Mouse (Mus musculus): Measurements from ENCODE around the gene Gm16253. TPM values are rescaled to one million over a fixed set of nuclear protein-coding genes. Genes with fewer than 3 reads are reported as not detected.

Gene Gm16253
- polyA plus RNA-seq, 1 experiment, result not detected

- Histone ChIP-seq H3K4me1 (ENCODE audit: control insufficient read depth, insufficient read depth, low read length) (peaks cover 8% of the 10 kb centered on the region), H3K27ac (ENCODE audit: control insufficient read depth, insufficient read depth, low read depth, low read length, poor library complexity) (peak overlapping the region; percentile 64), H3K4me3 (replicated peaks; ENCODE audit: control insufficient read depth, low read depth, low read length) (peak overlapping the region; percentile 2)
- TF ChIP-seq POLR2A (IDR thresholded peaks at IDR 0.05; ENCODE audit: borderline replicate concordance, control insufficient read depth, low read depth, low read length) (no peak), CTCF (IDR thresholded peaks at IDR 0.05; ENCODE audit: control insufficient read depth, insufficient read depth, low read length) (no peak)
- WGBS, result 1% methylated on average over 7 of the region's 7 CpGs
These were observed 12.2 kb upstream of the Gm16253 start for GRCm38 (mm10) chr3:96564633-96565032.

DNA sequence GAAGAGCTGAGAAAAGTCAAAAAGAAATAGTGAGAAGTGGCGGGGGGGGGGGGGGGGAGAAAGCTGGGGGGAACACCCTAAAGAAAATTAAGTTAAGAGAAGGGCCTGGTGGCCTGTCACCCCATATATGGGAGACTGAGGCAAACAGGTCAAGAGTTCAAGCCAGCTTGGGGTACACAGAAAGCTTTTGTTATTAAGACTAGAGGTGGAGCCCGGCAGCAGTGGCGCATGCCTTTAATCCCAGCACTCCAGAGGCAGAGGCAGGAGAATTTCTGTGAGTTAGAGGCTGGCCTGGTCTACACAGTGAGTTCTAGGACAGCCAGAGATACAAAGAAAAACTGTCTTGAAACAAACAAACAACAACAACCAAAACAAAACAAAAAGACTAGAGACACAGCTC lies 11.7 kb upstream of the Gm16253 start:
- TF ChIP-seq POLR2A (IDR thresholded peaks at IDR 0.05; ENCODE audit: borderline replicate concordance, control insufficient read depth, low read depth, low read length) (no peak), CTCF (IDR thresholded peaks at IDR 0.05; ENCODE audit: control insufficient read depth, insufficient read depth, low read length) (no peak)
- Histone ChIP-seq H3K4me1 (ENCODE audit: control insufficient read depth, insufficient read depth, low read length) (peaks cover 8% of the 10 kb centered on the region), H3K27ac (ENCODE audit: control insufficient read depth, insufficient read depth, low read depth, low read length, poor library complexity) (peak overlapping the region; percentile 49), H3K4me3 (replicated peaks; ENCODE audit: control insufficient read depth, low read depth, low read length) (no peak overlapping the region)
- 55% methylated on average over 3 of the region's 3 CpGs for WGBS

GRCm38 (mm10) chr3:96566661-96567450 lies 9.9 kb upstream of the Gm16253 start:
- Histone ChIP-seq H3K27ac (ENCODE audit: control insufficient read depth, insufficient read depth, low read depth, low read length, poor library complexity) (peak overlapping the region; percentile 30; the same call in 1 of the 2 replicates), H3K4me1 (ENCODE audit: control insufficient read depth, insufficient read depth, low read length) (peaks cover 12% of the 10 kb centered on the region), H3K4me3 (replicated peaks; ENCODE audit: control insufficient read depth, low read depth, low read length) (no peak overlapping the region)
- TF ChIP-seq POLR2A (IDR thresholded peaks at IDR 0.05; ENCODE audit: borderline replicate concordance, control insufficient read depth, low read depth, low read length) (no peak), CTCF (IDR thresholded peaks at IDR 0.05; ENCODE audit: control insufficient read depth, insufficient read depth, low read length) (no peak)
- 57% methylated on average over 8 of the region's 8 CpGs for WGBS

DNA sequence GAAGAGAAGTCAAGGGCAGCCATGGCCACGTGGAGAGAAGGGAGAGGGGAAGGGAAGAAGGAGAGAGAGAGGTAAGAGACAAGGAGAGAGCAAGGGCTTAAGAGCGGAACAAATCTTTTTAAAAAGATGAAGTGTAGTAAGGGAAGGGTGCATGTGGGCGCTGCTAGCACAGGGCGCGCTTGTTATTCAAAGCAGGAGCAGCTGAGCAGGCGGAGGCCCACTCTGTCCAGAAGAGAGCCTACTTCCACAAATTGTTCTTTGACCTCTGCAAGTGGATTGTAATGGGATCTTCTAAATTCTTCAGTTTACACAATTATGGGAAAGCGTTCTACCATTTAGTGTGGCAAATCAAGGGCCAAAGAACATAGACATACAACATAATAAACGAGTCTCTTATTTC lies 8.2 kb upstream of the Gm16253 start:
- Histone ChIP-seq H3K27ac (ENCODE audit: control insufficient read depth, insufficient read depth, low read depth, low read length, poor library complexity) (no peak overlapping the region), H3K4me3 (replicated peaks; ENCODE audit: control insufficient read depth, low read depth, low read length) (no peak overlapping the region), H3K4me1 (ENCODE audit: control insufficient read depth, insufficient read depth, low read length) (peaks cover 12% of the 10 kb centered on the region)
- 79% methylated on average over 8 of the region's 8 CpGs for WGBS
- no peak for TF ChIP-seq POLR2A (IDR thresholded peaks at IDR 0.05; ENCODE audit: borderline replicate concordance, control insufficient read depth, low read depth, low read length)
- TF ChIP-seq CTCF (IDR thresholded peaks at IDR 0.05; ENCODE audit: control insufficient read depth, insufficient read depth, low read length), result no peak

GRCm38 (mm10) chr3:96569506-96569905 lies 7.3 kb upstream of the Gm16253 start:
- Histone ChIP-seq H3K27ac (ENCODE audit: control insufficient read depth, insufficient read depth, low read depth, low read length, poor library complexity) (no peak overlapping the region), H3K4me1 (ENCODE audit: control insufficient read depth, insufficient read depth, low read length) (peaks cover 9% of the 10 kb centered on the region), H3K4me3 (replicated peaks; ENCODE audit: control insufficient read depth, low read depth, low read length) (no peak overlapping the region)
- TF ChIP-seq CTCF (IDR thresholded peaks at IDR 0.05; ENCODE audit: control insufficient read depth, insufficient read depth, low read length), result no peak
- 88% methylated on average over 13 of the region's 13 CpGs for WGBS

DNA sequence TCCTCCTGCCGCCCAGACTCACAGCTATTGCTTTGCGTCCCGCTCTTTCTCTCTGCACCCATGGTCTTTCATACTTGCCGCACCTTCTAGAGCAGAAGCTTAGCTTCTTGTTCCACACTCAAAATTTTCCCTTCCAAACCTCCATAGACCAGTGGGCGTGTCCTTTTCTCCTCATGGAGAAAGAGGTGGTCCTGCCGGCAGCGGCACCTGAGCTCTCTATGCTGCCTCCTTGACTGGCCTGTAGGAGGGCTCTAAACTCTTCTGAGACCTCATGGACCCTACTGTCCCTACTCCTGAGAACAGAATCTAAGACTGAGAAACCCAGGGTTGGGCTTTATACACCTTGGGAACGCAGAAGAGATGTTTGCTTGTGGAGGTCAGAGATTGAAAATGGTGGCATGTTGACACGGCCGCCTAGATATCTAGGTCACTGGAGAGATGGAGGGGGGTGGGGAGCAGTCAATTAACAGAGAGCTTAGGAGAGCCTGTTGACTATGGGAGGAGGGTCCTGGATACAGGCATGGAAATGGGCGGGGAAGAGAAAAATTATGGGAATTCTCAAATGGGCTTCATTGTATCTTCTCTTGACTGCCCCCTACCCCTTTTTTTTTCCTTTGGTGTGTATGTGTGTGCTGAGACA lies 6.7 kb upstream of the Gm16253 start:
- Histone ChIP-seq H3K4me1 (ENCODE audit: control insufficient read depth, insufficient read depth, low read length) (peaks cover 9% of the 10 kb centered on the region), H3K27ac (ENCODE audit: control insufficient read depth, insufficient read depth, low read depth, low read length, poor library complexity) (no peak overlapping the region), H3K4me3 (replicated peaks; ENCODE audit: control insufficient read depth, low read depth, low read length) (no peak overlapping the region)
- TF ChIP-seq CTCF (IDR thresholded peaks at IDR 0.05; ENCODE audit: control insufficient read depth, insufficient read depth, low read length) (no peak), POLR2A (IDR thresholded peaks at IDR 0.05; ENCODE audit: borderline replicate concordance, control insufficient read depth, low read depth, low read length) (no peak)
- 88% methylated on average over 11 of the region's 11 CpGs for WGBS

DNA sequence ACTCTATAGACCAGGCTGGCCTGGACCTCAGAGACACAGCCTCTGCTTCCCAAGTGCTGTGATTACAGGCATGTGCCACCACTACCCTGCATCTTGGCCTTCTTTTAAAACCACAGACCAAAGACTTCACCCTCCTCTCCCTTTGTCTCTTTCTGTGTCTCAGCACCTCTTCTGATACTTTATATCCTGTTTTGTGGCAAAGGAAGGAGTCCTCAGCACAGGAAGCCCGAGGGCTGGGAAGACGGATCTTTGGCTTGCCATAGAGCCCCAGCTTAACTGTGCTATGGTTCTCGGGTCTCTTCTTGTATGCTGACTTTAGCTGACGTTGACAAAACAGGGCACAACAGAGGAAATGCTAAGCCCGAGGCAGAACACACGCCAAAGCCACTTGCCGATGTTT lies 6.1 kb upstream of the Gm16253 start:
- 33% methylated on average over 7 of the region's 7 CpGs for WGBS
- peaks cover 7% of the 10 kb centered on the region; the same call in 1 of the 2 replicates for H3K4me1 ChIP-seq (ENCODE audit: control insufficient read depth, insufficient read depth, low read length)
- H3K27ac ChIP-seq (ENCODE audit: control insufficient read depth, insufficient read depth, low read depth, low read length, poor library complexity), result no peak overlapping the region
- no peak for TF ChIP-seq CTCF (IDR thresholded peaks at IDR 0.05; ENCODE audit: control insufficient read depth, insufficient read depth, low read length)
- TF ChIP-seq POLR2A (IDR thresholded peaks at IDR 0.05; ENCODE audit: borderline replicate concordance, control insufficient read depth, low read depth, low read length), result no peak
- no peak overlapping the region for H3K4me3 ChIP-seq (replicated peaks; ENCODE audit: control insufficient read depth, low read depth, low read length)

- 70% methylated on average over 2 of the region's 2 CpGs for WGBS
- TF ChIP-seq POLR2A (IDR thresholded peaks at IDR 0.05; ENCODE audit: borderline replicate concordance, control insufficient read depth, low read depth, low read length) (no peak), CTCF (IDR thresholded peaks at IDR 0.05; ENCODE audit: control insufficient read depth, insufficient read depth, low read length) (no peak)
- peaks cover 7% of the 10 kb centered on the region; the same call in 1 of the 2 replicates for H3K4me1 ChIP-seq (ENCODE audit: control insufficient read depth, insufficient read depth, low read length)
- no peak overlapping the region for H3K27ac ChIP-seq (ENCODE audit: control insufficient read depth, insufficient read depth, low read depth, low read length, poor library complexity)
- no peak overlapping the region for H3K4me3 ChIP-seq (replicated peaks; ENCODE audit: control insufficient read depth, low read depth, low read length)
These were observed 5.4 kb upstream of the Gm16253 start for GRCm38 (mm10) chr3:96571336-96571735.

Measured in bone marrow, adult 2 months (tissue).